ENCODE assay signal across 15 mouse cellular contexts in the genomic region with DNA sequence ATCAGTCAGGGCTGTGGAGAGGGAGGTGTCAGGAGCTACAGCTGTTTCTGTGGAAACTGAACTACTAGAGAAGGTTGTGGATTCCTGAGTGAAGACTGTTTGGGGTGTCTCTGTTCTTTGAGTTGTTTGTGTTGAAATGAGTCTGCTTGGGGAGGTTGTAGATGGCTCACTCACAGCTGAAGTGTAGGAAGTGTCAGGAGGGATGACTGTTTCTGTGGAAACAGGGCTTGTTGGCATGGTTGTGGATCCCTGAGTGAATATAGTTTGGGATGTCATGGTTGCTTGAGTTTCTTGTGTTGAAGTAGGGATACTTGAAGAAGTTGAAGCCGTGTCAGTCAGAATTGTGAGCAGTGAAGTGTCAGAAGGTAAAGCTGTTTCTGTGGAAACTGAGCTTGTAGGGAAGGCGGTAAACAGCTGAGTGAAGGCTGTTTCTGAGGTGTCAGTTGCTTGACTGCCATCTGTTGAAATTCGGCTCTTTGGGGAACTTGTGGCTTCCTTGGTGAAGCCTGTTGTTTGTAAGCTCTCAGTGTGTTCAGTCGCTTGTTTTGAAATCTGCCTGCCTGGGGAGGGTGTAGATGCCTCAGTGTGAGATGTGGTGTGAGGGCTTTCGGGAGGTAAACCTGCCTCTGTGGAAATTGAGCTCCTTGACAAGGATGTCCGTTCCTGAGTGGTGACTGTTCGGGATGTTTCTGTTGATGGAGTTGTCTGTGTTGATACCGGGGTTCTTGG. TPM values are rescaled to one million over a fixed set of nuclear protein-coding genes. Genes with fewer than 3 reads are reported as not detected.
DNase-seq lines count a peak whose midpoint lies in the region; ATAC-seq and TF ChIP-seq lines count a peak whose summit lies in the region.
"Had no signal": no experiment of that assay in that cellular context is flagged by ENCODE, and none has a peak within 500 bp of the region (broad histone marks: within the 10 kb centered on the region; RNA-seq: fewer than 3 reads in every experiment).

No protein-coding gene starts in this region.

- no peak for TF ChIP-seq EP300 in heart, adult 2 months (IDR thresholded peaks at IDR 0.05; ENCODE audit: insufficient read depth, low read depth, low read length)

- ATAC-seq in frontal cortex, adult (ENCODE audit: low TSS enrichment) = peak; percentile 92
- ATAC-seq in neutrophil, adult 5-6 weeks (ENCODE audit: extremely low read depth, insufficient number of reproducible peaks, low FRiP score, poor library complexity, severe bottlenecking) = peak; percentile 94
- ATAC-seq in midbrain, embryonic 13.5 days = no peak
- ATAC-seq: intestine, embryonic 15.5 days had no signal

- intact Hi-C loops in heart, adult 2 months (cut with DNase I) = no loop called here

- H3K4me3 ChIP-seq in midbrain, embryonic 13.5 days (replicated peaks) = no peak overlapping the region
- no peak overlapping the region for H3K4me3 ChIP-seq in heart, adult 2 months
- H3K4me3 ChIP-seq: forebrain, embryonic 12.5 days; heart, embryonic 13.5 days; intestine, embryonic 15.5 days; liver, embryonic 13.5 days had no signal

- no peak for TF ChIP-seq CTCF in heart, adult 2 months (IDR thresholded peaks at IDR 0.05)

- H3K27me3 ChIP-seq in midbrain, embryonic 13.5 days = no peaks in the 10 kb centered on the region
- no peaks in the 10 kb centered on the region; the same call in 1 of the 2 replicates for H3K27me3 ChIP-seq in heart, adult 2 months (ENCODE audit: control insufficient read depth, insufficient read depth, low read length)
- H3K27me3 ChIP-seq: intestine, embryonic 15.5 days had no signal

- no peaks in the 10 kb centered on the region for H3K79me2 ChIP-seq in heart, adult 2 months (replicated peaks; ENCODE audit: control insufficient read depth, insufficient read depth, low read length)

- no peak overlapping the region for H3K4me2 ChIP-seq in midbrain, embryonic 13.5 days (replicated peaks)
- H3K4me2 ChIP-seq: forebrain, embryonic 12.5 days; heart, embryonic 13.5 days; intestine, embryonic 15.5 days; liver, embryonic 13.5 days had no signal

- no peaks in the 10 kb centered on the region for H3K9me3 ChIP-seq in midbrain, embryonic 13.5 days
- H3K9me3 ChIP-seq: heart, embryonic 13.5 days; intestine, embryonic 15.5 days; liver, embryonic 13.5 days had no signal

- TF ChIP-seq POLR2A in heart, adult 2 months (IDR thresholded peaks at IDR 0.05; ENCODE audit: insufficient read depth, low read depth, low read length) = no peak

- WGBS in midbrain, embryonic 13.5 days = 78% methylated on average over 8 of the region's 8 CpGs
- WGBS in heart, adult 2 months = 67% methylated on average over 8 of the region's 8 CpGs

- H3K4me1 ChIP-seq in midbrain, embryonic 13.5 days (replicated peaks) = no peaks in the 10 kb centered on the region
- no peaks in the 10 kb centered on the region for H3K4me1 ChIP-seq in heart, adult 2 months (ENCODE audit: control insufficient read depth, insufficient read depth, low read length)
- H3K4me1 ChIP-seq: forebrain, embryonic 12.5 days; heart, embryonic 13.5 days; intestine, embryonic 15.5 days; liver, embryonic 13.5 days had no signal

- no peaks in the 10 kb centered on the region for H3K36me3 ChIP-seq in midbrain, embryonic 13.5 days
- H3K36me3 ChIP-seq in heart, adult 2 months (ENCODE audit: control insufficient read depth, insufficient read depth, low read length) = no peaks in the 10 kb centered on the region
- H3K36me3 ChIP-seq: forebrain, embryonic 12.5 days; heart, embryonic 13.5 days; intestine, embryonic 15.5 days; liver, embryonic 13.5 days had no signal

- no peak for DNase-seq in frontal cortex, postnatal 10 days (ENCODE audit: low spot score in 2 of 2)
- peak; percentile 17 to 41 for DNase-seq in spleen, postnatal 10 days (ENCODE audit: low spot score in 2 of 2)
- DNase-seq in spleen, adult 18-20 months = no peak
- DNase-seq in heart, adult 2 months = no peak
- DNase-seq in kidney, postnatal 10 days = no peak
- DNase-seq: adrenal gland, postnatal 14 days; liver, embryonic 13.5 days; right cerebral cortex, postnatal 25 days had no signal

- H3K27ac ChIP-seq in midbrain, embryonic 13.5 days = no peak overlapping the region
- no peak overlapping the region for H3K27ac ChIP-seq in heart, adult 2 months
- H3K27ac ChIP-seq: forebrain, embryonic 12.5 days; heart, embryonic 13.5 days; intestine, embryonic 15.5 days; liver, embryonic 13.5 days had no signal

- H3K9ac ChIP-seq in midbrain, embryonic 13.5 days (replicated peaks) = no peak overlapping the region
- no peak overlapping the region for H3K9ac ChIP-seq in heart, adult 2 months (ENCODE audit: low read depth, low read length)
- H3K9ac ChIP-seq: forebrain, embryonic 12.5 days; heart, embryonic 13.5 days; intestine, embryonic 15.5 days; liver, embryonic 13.5 days had no signal

RNA-seq across cellular contexts. Expression of a gene that starts 30.7 kb away (rescaled TPM):
- not detected in 2 replicates for total RNA-seq in neutrophil, adult 5-6 weeks (2017)
- polyA plus RNA-seq in midbrain, embryonic 13.5 days (2015; fragmentation: Nextera tagmentation; extraction: Ambion mirVana) = not detected in 2 replicates
- total RNA-seq in heart, adult 2 months (2021) = not detected
- polyA plus RNA-seq in heart, adult 2 months (2012; rRNA removed) = not detected in 2 replicates
- total RNA-seq: adrenal gland, postnatal 14 days; layer of hippocampus, postnatal 36 days had no signal
- polyA plus RNA-seq: forebrain, embryonic 12.5 days; liver, embryonic 13.5 days had no signal

RNA-seq across cellular contexts. Expression of a gene that starts 32.4 kb away (rescaled TPM):
- 0.58 and 2.3 TPM in 2 replicates for total RNA-seq in neutrophil, adult 5-6 weeks (2017)
- polyA plus RNA-seq in midbrain, embryonic 13.5 days (2015; fragmentation: Nextera tagmentation; extraction: Ambion mirVana) = not detected in 2 replicates
- total RNA-seq in heart, adult 2 months (2021) = under 1 TPM; 0.16 to 0.37 TPM
- polyA plus RNA-seq in heart, adult 2 months (2012; rRNA removed) = 0.53 and 0.90 TPM in 2 replicates
- polyA plus RNA-seq: forebrain, embryonic 12.5 days; heart, embryonic 13.5 days had no signal

Comparison
In these comparisons a context has a peak if more than half of its experiments do, and no peak if none do; other contexts are left out.
1. DNase-seq: peak in spleen, postnatal 10 days (2 of 2); none in frontal cortex, postnatal 10 days (0 of 2), spleen, adult 18-20 months (0 of 2), heart, adult 2 months (0 of 2) and kidney, postnatal 10 days (single experiment).